Mouse (Mus musculus) v-Abl transformed pro-B cells (cell line): ENCODE data around the gene Gabpb2.

Experiments used
- in situ Hi-C, 2 experiments: fragments of 400-800 bp; cut with MboI; formaldehyde crosslinking; loops; one replicate each; pipeline ENCODE4 v1.15.1; 2025; ENCODE audit not compliant: unreplicated experiment in 2 of 2

The Gabpb2 gene

GRCm38 (mm10) chr3:95200562-95200961 lies 17.2 kb downstream of the Gabpb2 start:
- in situ Hi-C loops, result no loop called here

- in situ Hi-C loops, result no loop called here
These were observed 17.6 kb downstream of the Gabpb2 start for GRCm38 (mm10) chr3:95200132-95200531.

GRCm38 (mm10) chr3:95199101-95199500 lies 18.6 kb downstream of the Gabpb2 start:
- in situ Hi-C loops, result no loop called here

DNA sequence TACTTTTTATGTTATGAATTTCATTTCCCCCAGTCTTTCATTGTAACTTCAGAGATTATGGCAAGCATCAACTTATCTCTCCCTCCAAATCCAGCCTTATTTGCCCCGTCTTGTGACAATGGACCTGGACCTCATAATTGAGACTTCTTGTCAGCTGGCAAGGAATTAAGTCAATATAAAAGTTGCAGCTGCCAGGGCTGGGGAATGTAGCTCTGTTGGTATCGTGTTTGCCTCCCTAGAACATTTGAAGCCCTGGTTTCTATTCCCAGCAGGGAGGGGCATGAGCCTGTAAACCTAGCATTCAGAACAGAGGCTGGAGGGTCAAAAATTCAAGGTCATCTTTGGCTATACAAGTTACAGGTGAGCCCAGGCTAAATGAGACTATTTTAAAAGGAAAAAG lies 21.9 kb downstream of the Gabpb2 start:
- in situ Hi-C loops, result no loop called here

GRCm38 (mm10) chr3:95194721-95195135 lies 23.0 kb downstream of the Gabpb2 start:
- in situ Hi-C loops, result no loop called here

GRCm38 (mm10) chr3:95186888-95187287 lies 30.8 kb downstream of the Gabpb2 start:
- in situ Hi-C loops, result no loop called here

DNA sequence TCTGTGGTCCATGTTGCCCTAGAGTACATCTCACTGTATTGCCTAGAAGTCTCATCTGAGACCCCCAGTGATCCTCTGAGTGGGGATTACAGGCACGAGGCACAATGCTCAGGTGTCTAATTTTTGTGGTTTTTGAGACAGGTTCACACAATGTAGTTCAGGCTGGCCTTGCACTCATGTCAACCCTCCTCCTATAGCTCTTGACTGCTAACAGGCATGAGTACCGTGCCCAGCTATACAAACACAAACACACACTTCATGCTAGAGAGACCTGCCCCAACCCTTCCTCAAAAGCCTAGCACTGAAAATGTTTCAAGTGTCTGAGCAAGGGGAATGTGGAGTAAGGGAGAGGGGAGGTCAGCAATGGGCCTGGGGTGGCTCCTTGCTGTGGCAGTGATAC lies 31.6 kb downstream of the Gabpb2 start:
- in situ Hi-C loops, result no loop called here

- in situ Hi-C loops, result no loop called here
These were observed 32.7 kb downstream of the Gabpb2 start for GRCm38 (mm10) chr3:95184796-95185577.

- in situ Hi-C loops, result no loop called here
These were observed 35.9 kb downstream of the Gabpb2 start for GRCm38 (mm10) chr3:95181841-95182240.

DNA sequence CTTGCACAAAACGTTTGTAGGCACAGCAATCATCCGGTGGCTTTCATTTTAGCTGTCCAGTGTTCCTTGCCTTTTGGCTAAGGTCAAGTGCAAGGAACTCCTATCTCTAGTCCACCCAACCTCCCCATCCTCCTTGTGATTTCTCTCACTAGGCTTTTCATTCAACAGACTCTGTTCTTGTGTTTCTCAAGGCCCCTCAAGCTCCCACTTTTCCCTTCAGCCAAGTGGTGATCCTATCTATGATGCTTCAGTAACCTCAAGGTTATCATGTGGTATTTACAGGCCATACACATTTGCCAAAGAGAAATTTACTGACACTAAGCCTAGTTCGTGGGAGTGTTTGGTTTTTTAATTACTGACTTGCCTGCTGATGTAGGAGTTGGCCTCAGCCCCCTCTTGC lies 37.8 kb downstream of the Gabpb2 start:
- in situ Hi-C loops, result no loop called here

GRCm38 (mm10) chr3:95178948-95179347 lies 38.8 kb downstream of the Gabpb2 start:
- in situ Hi-C loops, result no loop called here

- in situ Hi-C loops, result no loop called here
These were observed 40.1 kb downstream of the Gabpb2 start for GRCm38 (mm10) chr3:95177583-95177982.

DNA sequence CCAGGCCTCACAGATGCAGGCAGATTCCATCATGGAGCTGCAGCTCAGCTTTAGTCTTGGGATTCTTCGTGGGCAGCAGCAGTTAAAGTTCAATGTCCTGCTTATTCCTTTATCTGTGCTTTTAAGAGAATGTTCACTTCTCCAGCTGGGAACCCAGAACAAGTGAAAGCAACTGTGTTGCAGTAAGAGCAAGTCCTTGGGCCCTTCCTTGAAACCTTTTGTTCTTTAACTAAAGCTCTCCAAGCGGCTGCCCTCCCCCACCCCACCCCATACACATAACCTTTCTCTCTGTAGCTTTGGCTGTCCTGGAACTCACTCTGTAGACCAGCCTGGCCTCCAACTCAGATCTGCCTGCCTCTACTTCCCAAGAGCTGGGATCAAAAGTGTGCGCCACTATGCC lies 41.2 kb downstream of the Gabpb2 start:
- in situ Hi-C loops, result no loop called here

DNA sequence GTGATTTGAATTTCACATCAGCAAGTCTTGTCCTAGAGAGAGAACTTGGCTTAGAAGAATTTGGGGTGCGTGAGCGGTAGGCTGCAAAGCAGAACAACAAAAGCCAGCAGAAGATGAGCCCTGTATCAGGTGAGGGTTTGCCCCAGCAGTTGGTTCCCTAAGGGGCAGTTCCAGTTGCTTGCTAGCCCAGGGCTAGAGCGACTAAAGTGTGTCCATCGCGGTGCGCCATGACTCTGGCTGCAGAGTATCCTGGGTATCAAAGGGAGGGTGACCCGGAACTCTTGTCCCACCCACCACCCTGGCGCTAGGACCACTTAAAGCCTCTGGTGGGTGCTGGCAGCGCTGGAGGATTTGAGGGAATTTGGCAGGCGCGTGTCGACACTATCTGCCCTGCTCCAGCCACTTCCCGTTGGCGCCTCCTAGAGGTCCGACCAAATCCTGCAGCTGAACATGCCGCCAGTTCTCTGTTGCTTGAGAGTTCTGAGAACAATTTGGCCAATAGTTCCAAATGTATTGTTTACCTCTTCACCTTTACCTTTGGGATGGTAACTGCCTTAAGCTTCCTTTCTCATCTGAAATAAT lies 43.6 kb downstream of the Gabpb2 start:
- in situ Hi-C loops, result no loop called here

DNA sequence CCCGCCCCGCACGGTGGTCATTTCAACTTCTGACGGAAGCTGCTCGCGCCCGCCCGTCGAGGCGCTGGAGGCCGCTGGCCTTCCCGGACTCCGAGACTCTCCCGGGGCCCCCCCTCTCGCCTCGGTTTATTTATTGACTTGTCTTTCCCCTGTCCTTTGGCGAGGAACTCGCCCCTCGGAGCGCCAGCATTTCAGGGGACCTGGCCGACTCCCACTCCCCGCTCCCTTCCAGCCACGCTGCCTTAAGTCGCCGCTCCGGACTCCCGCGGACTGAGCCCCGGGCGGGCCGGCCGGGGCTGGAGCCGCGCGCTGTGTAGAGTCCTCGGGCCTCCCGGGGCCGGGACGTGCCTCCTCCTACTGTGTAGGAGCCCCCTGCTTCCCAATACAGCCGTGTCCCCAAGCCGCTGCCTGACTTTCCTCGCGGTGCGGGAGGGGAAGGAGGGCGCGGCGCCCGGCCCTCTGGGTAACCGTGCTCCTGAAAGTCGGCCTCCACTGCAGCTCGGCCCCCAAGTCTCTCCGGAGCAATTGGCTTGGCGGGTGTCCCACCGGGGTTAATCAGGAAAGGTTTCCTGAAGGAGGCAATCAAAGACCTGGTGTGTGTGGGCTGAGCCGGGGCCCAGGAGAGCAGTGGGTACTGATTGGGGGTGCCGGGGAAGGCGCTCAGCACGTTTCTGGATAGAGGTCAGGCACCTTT lies 44.3 kb downstream of the Gabpb2 start:
- in situ Hi-C loops, result no loop called here

GRCm38 (mm10) chr3:95172526-95173255 lies 45.0 kb downstream of the Gabpb2 start:
- in situ Hi-C loops, result no loop called here

- in situ Hi-C loops, result no loop called here
These were observed 46.6 kb downstream of the Gabpb2 start for GRCm38 (mm10) chr3:95171105-95171504.

GRCm38 (mm10) chr3:95169996-95170395 lies 47.7 kb downstream of the Gabpb2 start:
- in situ Hi-C loops, result no loop called here

- in situ Hi-C loops, result no loop called here
These were observed 52.9 kb downstream of the Gabpb2 start for GRCm38 (mm10) chr3:95164840-95165239.

DNA sequence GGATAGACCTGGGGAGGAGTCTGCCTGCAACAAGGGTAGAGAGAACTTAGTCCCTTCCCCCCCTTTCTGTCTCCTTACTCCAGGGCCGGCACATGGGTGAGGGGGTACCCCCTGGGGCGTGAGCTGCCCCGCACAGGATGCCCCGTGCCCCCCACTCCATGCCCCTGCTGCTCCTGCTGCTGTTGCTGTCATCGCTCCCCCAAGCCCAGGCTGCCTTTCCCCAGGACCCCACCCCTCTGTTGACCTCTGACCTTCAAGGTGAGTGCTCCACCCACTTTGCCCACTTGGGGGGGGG lies 53.5 kb downstream of the Gabpb2 start:
- in situ Hi-C loops, result no loop called here
